Mouse (Mus musculus): ENCODE results near the gene Fuz. TPM values are rescaled to one million over a fixed set of nuclear protein-coding genes. Genes with fewer than 3 reads are reported as not detected.

The Fuz gene
- polyA plus RNA-seq, 1 experiment from 2014 or later: 15.1 TPM

MicroRNAs within 50 kb of the gene (microRNA counts, 519-probe panel; counts per million panel counts)
- microRNA mmu-miR-707: not detected

Small RNA genes within 50 kb of the gene (microRNA-seq; reads per million reads assigned to microRNA genes)
- not detected for gene Mir707

Other genes with a start within 250 kb of the Fuz start
- gene Myh14, start 225.2 kb upstream of the Fuz start, polyA plus RNA-seq (2015; fragmentation: Nextera tagmentation; extraction: Ambion mirVana): 4.8 and 6.0 TPM in 2 replicates
- gene Izumo2, start 187.3 kb upstream of the Fuz start, polyA plus RNA-seq (2015; fragmentation: Nextera tagmentation; extraction: Ambion mirVana): not detected in 2 replicates
- 28.9 and 29.7 TPM in 2 replicates for gene Vrk3, start 147.7 kb upstream of the Fuz start, polyA plus RNA-seq (2015; fragmentation: Nextera tagmentation; extraction: Ambion mirVana)
- gene Zfp473, start 145.0 kb upstream of the Fuz start, polyA plus RNA-seq (2015; fragmentation: Nextera tagmentation; extraction: Ambion mirVana): 1.1 and 1.4 TPM in 2 replicates
- gene Nup62, start 80.0 kb upstream of the Fuz start, polyA plus RNA-seq (2015; fragmentation: Nextera tagmentation; extraction: Ambion mirVana): 40.7 and 58.0 TPM in 2 replicates
- 0.78 and 4.7 TPM in 2 replicates for gene Il4i1, start 79.7 kb upstream of the Fuz start, polyA plus RNA-seq (2015; fragmentation: Nextera tagmentation; extraction: Ambion mirVana)
- 3.6 and 4.1 TPM in 2 replicates for gene Atf5, start 79.4 kb upstream of the Fuz start, polyA plus RNA-seq (2015; fragmentation: Nextera tagmentation; extraction: Ambion mirVana)
- gene Akt1s1, start 47.1 kb upstream of the Fuz start, polyA plus RNA-seq (2015; fragmentation: Nextera tagmentation; extraction: Ambion mirVana): 89.9 and 92.0 TPM in 2 replicates
- gene Tbc1d17, start 47.0 kb upstream of the Fuz start, polyA plus RNA-seq (2015; fragmentation: Nextera tagmentation; extraction: Ambion mirVana): 105 and 110 TPM in 2 replicates
- gene Pnkp, start 38.9 kb upstream of the Fuz start, polyA plus RNA-seq (2015; fragmentation: Nextera tagmentation; extraction: Ambion mirVana): 29.2 and 29.6 TPM in 2 replicates
- gene Ptov1, start 26.3 kb upstream of the Fuz start, polyA plus RNA-seq (2015; fragmentation: Nextera tagmentation; extraction: Ambion mirVana): 433 and 459 TPM in 2 replicates
- gene Med25, start 3.4 kb upstream of the Fuz start, polyA plus RNA-seq (2015; fragmentation: Nextera tagmentation; extraction: Ambion mirVana): 136 and 141 TPM in 2 replicates
- gene Ap2a1, start 33.4 kb downstream of the Fuz start, polyA plus RNA-seq (2015; fragmentation: Nextera tagmentation; extraction: Ambion mirVana): 122 and 126 TPM in 2 replicates
- 0.14 and 0.24 TPM in 2 replicates for gene Tsks, start 47.1 kb downstream of the Fuz start, polyA plus RNA-seq (2015; fragmentation: Nextera tagmentation; extraction: Ambion mirVana)
- gene Cpt1c, start 78.8 kb downstream of the Fuz start, polyA plus RNA-seq (2015; fragmentation: Nextera tagmentation; extraction: Ambion mirVana): 55.5 and 59.0 TPM in 2 replicates
- 605 and 615 TPM in 2 replicates for gene Prmt1, start 90.5 kb downstream of the Fuz start, polyA plus RNA-seq (2015; fragmentation: Nextera tagmentation; extraction: Ambion mirVana)
- gene Irf3, start 101.6 kb downstream of the Fuz start, polyA plus RNA-seq (2015; fragmentation: Nextera tagmentation; extraction: Ambion mirVana): 56.8 and 70.2 TPM in 2 replicates
- 9.8 and 19.8 TPM in 2 replicates for gene Bcl2l12, start 102.6 kb downstream of the Fuz start, polyA plus RNA-seq (2015; fragmentation: Nextera tagmentation; extraction: Ambion mirVana)
- 43.3 and 46.1 TPM in 2 replicates for gene Scaf1, start 120.3 kb downstream of the Fuz start, polyA plus RNA-seq (2015; fragmentation: Nextera tagmentation; extraction: Ambion mirVana)
- 14.2 and 24.2 TPM in 2 replicates for gene Rras, start 121.9 kb downstream of the Fuz start, polyA plus RNA-seq (2015; fragmentation: Nextera tagmentation; extraction: Ambion mirVana)
- 11.4 and 12.3 TPM in 2 replicates for gene Prr12, start 156.8 kb downstream of the Fuz start, polyA plus RNA-seq (2015; fragmentation: Nextera tagmentation; extraction: Ambion mirVana)
- gene Nosip, start 166.3 kb downstream of the Fuz start, polyA plus RNA-seq (2015; fragmentation: Nextera tagmentation; extraction: Ambion mirVana): 65.8 and 66.5 TPM in 2 replicates
- 16.5 and 18.1 TPM in 2 replicates for gene Prrg2, start 166.6 kb downstream of the Fuz start, polyA plus RNA-seq (2015; fragmentation: Nextera tagmentation; extraction: Ambion mirVana)
- 112 and 118 TPM in 2 replicates for gene Rcn3, start 196.1 kb downstream of the Fuz start, polyA plus RNA-seq (2015; fragmentation: Nextera tagmentation; extraction: Ambion mirVana)
- 33.8 and 42.7 TPM in 2 replicates for gene Fcgrt, start 207.8 kb downstream of the Fuz start, polyA plus RNA-seq (2015; fragmentation: Nextera tagmentation; extraction: Ambion mirVana)
- 759 and 947 TPM in 2 replicates for gene Rps11, start 228.4 kb downstream of the Fuz start, polyA plus RNA-seq (2015; fragmentation: Nextera tagmentation; extraction: Ambion mirVana)
- gene Rpl13a, start 232.7 kb downstream of the Fuz start, polyA plus RNA-seq (2015; fragmentation: Nextera tagmentation; extraction: Ambion mirVana): 649 and 787 TPM in 2 replicates
- gene Gm45713, start 240.2 kb downstream of the Fuz start, polyA plus RNA-seq (2015; fragmentation: Nextera tagmentation; extraction: Ambion mirVana): 0.12 and 0.24 TPM in 2 replicates
- 1.8 and 3.8 TPM in 2 replicates for gene Flt3l, start 240.4 kb downstream of the Fuz start, polyA plus RNA-seq (2015; fragmentation: Nextera tagmentation; extraction: Ambion mirVana)

Data from neural tube, embryonic 15.5 days (tissue).